Mouse (Mus musculus): ENCODE data around the gene Prkar1b. TPM values are rescaled to one million over a fixed set of nuclear protein-coding genes. Genes with fewer than 3 reads are reported as not detected.

Prkar1b gene
- polyA plus RNA-seq, 1 experiment from 2014 or later: 196 TPM

DNA sequence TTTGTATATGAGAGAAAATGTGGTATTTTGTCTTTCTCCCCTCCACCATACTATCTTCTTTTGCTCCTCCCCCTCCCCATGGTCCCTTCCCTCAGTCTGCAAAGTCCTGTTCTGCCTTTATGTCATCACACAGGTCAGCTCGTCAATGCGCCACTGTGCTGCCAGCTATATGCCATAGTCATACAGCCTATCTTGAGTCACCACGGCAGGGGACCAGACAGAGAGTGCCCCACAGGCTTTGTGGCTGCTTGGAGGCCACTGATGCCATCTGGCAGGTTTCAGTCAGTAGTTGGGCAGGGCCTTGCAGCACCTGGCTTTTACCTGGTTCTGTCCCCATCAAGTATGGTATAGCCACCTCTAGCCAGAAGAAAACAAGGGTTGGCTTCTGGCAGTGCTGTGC lies 58.1 kb downstream of the Prkar1b start:
- ATAC-seq (ENCODE audit: low read depth): no peak
- WGBS: 89% methylated on average over 3 of the region's 3 CpGs
- Histone ChIP-seq H3K9ac (no peak overlapping the region), H3K4me2 (no peak overlapping the region), H3K9me3 (no peaks in the 10 kb centered on the region), H3K27me3 (no peaks in the 10 kb centered on the region), H3K4me3 (no peak overlapping the region), H3K36me3 (peaks cover 3% of the 10 kb centered on the region; the same call in 1 of the 2 replicates), H3K4me1 (replicated peaks) (no peaks in the 10 kb centered on the region), H3K27ac (replicated peaks) (no peak overlapping the region)

GRCm38 (mm10) chr5:139090162-139090561 lies 59.6 kb downstream of the Prkar1b start:
- no peak overlapping the region for H3K9ac ChIP-seq
- H3K4me3 ChIP-seq: no peak overlapping the region
- no peaks in the 10 kb centered on the region for H3K4me1 ChIP-seq (replicated peaks)
- H3K36me3 ChIP-seq: 0 out of 2 replicates have a peak, but pooled peaks cover 6% of the 10 kb centered on the region
- no peaks in the 10 kb centered on the region for H3K27me3 ChIP-seq
- H3K9me3 ChIP-seq: no peaks in the 10 kb centered on the region
- H3K27ac ChIP-seq (replicated peaks): no peak overlapping the region
- no peak overlapping the region for H3K4me2 ChIP-seq
- 77% methylated on average over 1 of the region's 1 CpGs for WGBS
- ATAC-seq (ENCODE audit: low read depth): no peak

DNA sequence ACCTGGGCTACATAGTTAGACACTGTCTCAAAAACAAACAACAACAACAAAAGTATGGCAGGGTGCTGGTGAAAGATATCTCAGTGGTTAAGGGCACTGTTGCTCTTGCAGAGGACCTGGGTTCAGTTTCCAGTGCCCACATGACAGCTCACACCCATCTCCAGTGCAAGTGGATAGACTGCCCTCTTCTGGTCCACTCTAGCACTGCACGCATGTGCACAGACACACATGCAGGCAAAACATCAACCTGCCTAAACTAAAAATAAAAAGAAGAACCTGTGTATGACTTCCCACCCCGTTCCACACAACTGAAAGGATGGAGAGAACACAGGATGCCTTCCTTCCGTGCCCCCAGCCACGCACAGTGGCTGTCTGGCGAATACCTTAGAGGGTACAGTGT lies 61.6 kb downstream of the Prkar1b start:
- H3K27ac ChIP-seq (replicated peaks): no peak overlapping the region
- ATAC-seq (ENCODE audit: low read depth): no peak
- H3K27me3 ChIP-seq: no peaks in the 10 kb centered on the region
- WGBS: 91% methylated on average over 5 of the region's 5 CpGs
- H3K9me3 ChIP-seq: no peaks in the 10 kb centered on the region
- no peak overlapping the region for H3K4me3 ChIP-seq
- H3K36me3 ChIP-seq: 0 out of 2 replicates have a peak, but pooled peaks cover 9% of the 10 kb centered on the region
- no peak overlapping the region for H3K9ac ChIP-seq
- no peak overlapping the region for H3K4me2 ChIP-seq
- H3K4me1 ChIP-seq (replicated peaks): no peaks in the 10 kb centered on the region

DNA sequence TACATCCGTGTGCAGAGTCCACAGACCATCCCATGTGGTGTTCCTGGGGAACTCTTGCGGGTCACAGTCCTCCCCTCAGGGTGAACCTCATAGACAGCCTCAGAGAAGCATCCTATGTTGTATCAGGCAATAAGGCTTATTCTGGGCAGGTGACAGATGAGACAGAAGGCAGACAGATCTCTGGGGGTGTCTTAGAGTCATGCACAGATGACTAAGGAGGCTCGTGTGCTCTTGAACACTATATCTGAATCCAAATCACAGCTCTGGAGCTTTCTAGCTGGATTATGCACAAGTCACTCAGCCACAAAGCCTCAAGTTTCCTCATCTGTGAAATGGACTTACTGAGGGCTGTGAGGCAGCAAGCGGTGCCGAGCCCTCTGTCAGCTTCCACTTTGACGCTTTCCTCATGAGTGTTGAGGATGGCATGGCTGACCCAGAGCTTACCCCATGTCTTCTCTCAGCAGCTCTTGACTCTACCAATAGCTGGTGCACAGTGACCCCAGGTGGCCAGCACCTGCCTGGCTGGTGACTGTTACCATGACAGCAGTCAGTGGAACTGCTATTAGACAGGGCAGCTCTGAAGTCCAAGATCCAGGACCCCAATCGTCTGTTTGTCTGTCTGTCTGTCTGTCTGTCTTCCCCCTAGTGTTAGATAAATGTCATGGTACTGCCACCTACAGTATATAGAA lies 64.8 kb downstream of the Prkar1b start:
- Histone ChIP-seq H3K36me3 (0 out of 2 replicates have a peak, but pooled peaks cover 9% of the 10 kb centered on the region), H3K9ac (no peak overlapping the region), H3K27ac (replicated peaks) (no peak overlapping the region), H3K4me2 (no peak overlapping the region), H3K4me1 (replicated peaks) (0 out of 2 replicates have a peak, but pooled peaks cover 8% of the 10 kb centered on the region), H3K27me3 (no peaks in the 10 kb centered on the region), H3K4me3 (no peak overlapping the region), H3K9me3 (no peaks in the 10 kb centered on the region)
- 79% methylated on average over 7 of the region's 7 CpGs for WGBS
- peak; percentile 69; the same call in 1 of the 2 replicates for ATAC-seq (ENCODE audit: low read depth)

DNA sequence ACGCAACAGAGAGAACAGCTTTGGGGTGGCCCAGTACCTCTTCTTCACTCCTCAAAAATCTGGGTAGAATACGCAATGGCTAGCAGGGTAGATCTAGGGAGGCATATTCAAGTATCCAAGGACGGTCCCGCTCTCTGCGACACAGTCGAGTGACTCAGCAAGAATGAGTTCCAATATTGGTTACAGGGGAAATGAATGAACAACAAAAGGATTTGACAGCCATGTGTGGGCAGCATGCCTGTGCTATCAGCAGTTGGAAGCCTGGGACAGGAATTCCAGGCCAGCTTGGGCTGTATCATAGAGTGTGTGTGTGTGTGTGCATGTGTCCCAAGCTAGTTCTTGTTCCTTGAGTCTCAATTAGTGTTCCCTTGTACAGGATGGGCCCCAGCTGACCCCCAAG lies 65.5 kb downstream of the Prkar1b start:
- ATAC-seq (ENCODE audit: low read depth): no peak

DNA sequence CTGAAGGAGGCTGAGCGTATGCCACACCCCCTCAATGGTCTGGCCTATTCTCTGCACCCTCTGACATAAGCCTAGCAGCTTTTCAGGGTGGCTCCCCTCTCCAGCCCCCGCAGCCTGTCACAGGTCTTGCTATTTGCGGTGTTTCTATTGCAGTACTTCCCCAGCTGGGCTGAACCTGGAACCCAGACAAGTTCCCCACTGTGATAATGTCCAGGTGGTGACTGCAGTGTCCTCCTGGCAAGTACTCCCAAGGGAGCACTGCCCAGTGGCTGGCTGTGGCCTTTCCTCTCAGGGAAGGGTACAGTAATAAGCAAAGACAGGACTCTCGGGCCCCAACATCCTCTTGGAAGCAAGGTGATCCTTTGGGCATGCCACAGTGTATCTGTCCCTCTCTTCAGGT lies 66.0 kb downstream of the Prkar1b start:
- H3K4me3 ChIP-seq: no peak overlapping the region
- no peak for ATAC-seq (ENCODE audit: low read depth)
- H3K36me3 ChIP-seq: 0 out of 2 replicates have a peak, but pooled peaks cover 9% of the 10 kb centered on the region
- WGBS: 86% methylated on average over 4 of the region's 4 CpGs
- H3K27ac ChIP-seq (replicated peaks): no peak overlapping the region
- 0 out of 2 replicates have a peak overlapping the region, but pooled peaks have one; percentile 8 for H3K9ac ChIP-seq
- no peaks in the 10 kb centered on the region for H3K9me3 ChIP-seq
- H3K4me2 ChIP-seq: no peak overlapping the region
- no peaks in the 10 kb centered on the region for H3K27me3 ChIP-seq
- 0 out of 2 replicates have a peak, but pooled peaks cover 8% of the 10 kb centered on the region for H3K4me1 ChIP-seq (replicated peaks)

More for the DNA sequence above, 65.5 kb downstream of the Prkar1b start:
- H3K4me1 ChIP-seq (replicated peaks): 0 out of 2 replicates have a peak, but pooled peaks cover 8% of the 10 kb centered on the region
- no peak overlapping the region for H3K9ac ChIP-seq
- 87% methylated on average over 6 of the region's 6 CpGs for WGBS
- H3K4me2 ChIP-seq: no peak overlapping the region
- no peaks in the 10 kb centered on the region for H3K9me3 ChIP-seq
- 0 out of 2 replicates have a peak, but pooled peaks cover 9% of the 10 kb centered on the region for H3K36me3 ChIP-seq
- H3K27ac ChIP-seq (replicated peaks): no peak overlapping the region
- H3K4me3 ChIP-seq: no peak overlapping the region
- no peaks in the 10 kb centered on the region for H3K27me3 ChIP-seq

DNA sequence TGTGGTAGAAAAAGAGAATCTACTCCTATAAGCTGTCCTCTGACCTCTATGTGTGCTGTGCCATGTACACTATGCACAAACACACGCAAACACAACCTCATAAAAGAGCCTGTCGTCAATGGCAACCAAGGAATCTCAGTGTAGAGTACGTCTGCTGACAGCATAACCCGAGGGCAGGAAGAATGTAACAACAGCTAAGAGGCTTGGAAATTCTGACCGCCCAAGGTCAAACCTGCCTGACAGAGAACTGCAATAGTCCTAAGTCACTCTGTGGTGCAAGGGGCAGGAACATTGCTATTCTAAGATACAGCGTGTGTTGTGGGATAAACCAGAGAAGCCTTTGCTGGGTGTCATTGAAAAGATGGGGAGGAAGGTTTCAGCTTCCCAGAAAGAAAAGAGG lies 68.4 kb downstream of the Prkar1b start:
- H3K9me3 ChIP-seq: no peaks in the 10 kb centered on the region
- H3K4me3 ChIP-seq: no peak overlapping the region
- no peak overlapping the region for H3K27ac ChIP-seq (replicated peaks)
- WGBS: 50% methylated on average over 6 of the region's 6 CpGs
- peaks cover 31% of the 10 kb centered on the region for H3K4me1 ChIP-seq (replicated peaks)
- H3K27me3 ChIP-seq: no peaks in the 10 kb centered on the region
- no peak overlapping the region for H3K9ac ChIP-seq
- H3K36me3 ChIP-seq: 0 out of 2 replicates have a peak, but pooled peaks cover 9% of the 10 kb centered on the region
- no peak for ATAC-seq (ENCODE audit: low read depth)
- no peak overlapping the region for H3K4me2 ChIP-seq

DNA sequence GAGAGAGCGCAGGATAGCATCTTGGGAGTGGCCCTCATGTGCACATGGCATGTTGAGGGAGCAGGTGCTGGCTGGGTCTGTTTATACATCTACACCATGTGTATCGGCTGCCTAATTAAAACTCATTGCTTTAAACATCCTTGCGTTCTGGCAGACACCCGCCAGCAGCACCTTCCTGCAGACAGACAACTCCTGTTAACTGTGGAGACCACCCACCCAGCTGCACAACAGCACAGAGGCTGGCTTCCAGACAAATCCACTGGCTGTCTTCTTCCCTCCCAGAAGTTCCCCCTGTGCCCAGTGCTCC lies 71.7 kb downstream of the Prkar1b start:
- no peak for ATAC-seq (ENCODE audit: low read depth)

GRCm38 (mm10) chr5:139077311-139078155 lies 72.3 kb downstream of the Prkar1b start:
- Histone ChIP-seq H3K9ac (no peak overlapping the region), H3K4me3 (no peak overlapping the region), H3K27ac (replicated peaks) (peak overlapping the region; percentile 23; the same call in 1 of the 2 replicates), H3K4me1 (replicated peaks) (peaks cover 42% of the 10 kb centered on the region), H3K27me3 (no peaks in the 10 kb centered on the region), H3K4me2 (no peak overlapping the region), H3K9me3 (no peaks in the 10 kb centered on the region), H3K36me3 (no peaks in the 10 kb centered on the region)
- no peak; the same call in 1 of the 2 replicates for ATAC-seq (ENCODE audit: low read depth)
- 55% methylated on average over 11 of the region's 11 CpGs for WGBS

More for the DNA sequence above, 71.7 kb downstream of the Prkar1b start:
- Histone ChIP-seq H3K27ac (replicated peaks) (peak overlapping the region; percentile 23; the same call in 1 of the 2 replicates), H3K4me2 (no peak overlapping the region), H3K9me3 (no peaks in the 10 kb centered on the region), H3K36me3 (no peaks in the 10 kb centered on the region), H3K4me1 (replicated peaks) (peaks cover 42% of the 10 kb centered on the region), H3K9ac (no peak overlapping the region), H3K4me3 (no peak overlapping the region), H3K27me3 (no peaks in the 10 kb centered on the region)
- WGBS: 36% methylated on average over 4 of the region's 4 CpGs

GRCm38 (mm10) chr5:139076450-139076849 lies 73.4 kb downstream of the Prkar1b start:
- H3K9ac ChIP-seq: no peak overlapping the region
- no peak overlapping the region for H3K4me2 ChIP-seq
- ATAC-seq (ENCODE audit: low read depth): 0 out of 2 replicates have a peak, but pooled peaks have one; percentile 24
- no peaks in the 10 kb centered on the region for H3K9me3 ChIP-seq
- H3K4me1 ChIP-seq (replicated peaks): peaks cover 40% of the 10 kb centered on the region
- peak overlapping the region; percentile 49; the same call in 1 of the 2 replicates for H3K27ac ChIP-seq (replicated peaks)
- no peaks in the 10 kb centered on the region for H3K27me3 ChIP-seq
- no peak overlapping the region for H3K4me3 ChIP-seq
- WGBS: 77% methylated on average over 7 of the region's 7 CpGs
- no peaks in the 10 kb centered on the region for H3K36me3 ChIP-seq

- H3K27me3 ChIP-seq: no peaks in the 10 kb centered on the region
- 0 out of 2 replicates have a peak overlapping the region, but pooled peaks have one; percentile 49 for H3K27ac ChIP-seq (replicated peaks)
- H3K9ac ChIP-seq: no peak overlapping the region
- H3K9me3 ChIP-seq: no peaks in the 10 kb centered on the region
- 0 out of 2 replicates have a peak, but pooled peaks have one; percentile 26 for ATAC-seq (ENCODE audit: low read depth)
- H3K4me1 ChIP-seq (replicated peaks): peaks cover 34% of the 10 kb centered on the region
- H3K4me3 ChIP-seq: no peak overlapping the region
- H3K4me2 ChIP-seq: no peak overlapping the region
- no peaks in the 10 kb centered on the region for H3K36me3 ChIP-seq
- 51% methylated on average over 9 of the region's 9 CpGs for WGBS
Observed at GRCm38 (mm10) chr5:139075791-139076190, 74.0 kb downstream of the Prkar1b start.

- ATAC-seq (ENCODE audit: low read depth): no peak
Observed at GRCm38 (mm10) chr5:139075125-139075524, 74.7 kb downstream of the Prkar1b start.

More at GRCm38 (mm10) chr5:139075125-139075524, 74.7 kb downstream of the Prkar1b start:
- Histone ChIP-seq H3K27ac (replicated peaks) (no peak overlapping the region), H3K36me3 (no peaks in the 10 kb centered on the region), H3K9ac (no peak overlapping the region), H3K4me2 (no peak overlapping the region), H3K9me3 (no peaks in the 10 kb centered on the region), H3K4me1 (replicated peaks) (peaks cover 34% of the 10 kb centered on the region), H3K4me3 (no peak overlapping the region), H3K27me3 (no peaks in the 10 kb centered on the region)
- 54% methylated on average over 3 of the region's 3 CpGs for WGBS

Data from neural tube, embryonic 13.5 days (tissue).